Mouse (Mus musculus) spleen, postnatal 4 days (tissue): Measurements from ENCODE around the gene Slc30a4.

ENCODE experiments used
- DNase-seq, 2 experiments: peaks; one replicate each; pipeline ENCODE4 v3.0.0; 2022; ENCODE audit warnings: low spot score in 2 of 2

Gene Slc30a4

DNA sequence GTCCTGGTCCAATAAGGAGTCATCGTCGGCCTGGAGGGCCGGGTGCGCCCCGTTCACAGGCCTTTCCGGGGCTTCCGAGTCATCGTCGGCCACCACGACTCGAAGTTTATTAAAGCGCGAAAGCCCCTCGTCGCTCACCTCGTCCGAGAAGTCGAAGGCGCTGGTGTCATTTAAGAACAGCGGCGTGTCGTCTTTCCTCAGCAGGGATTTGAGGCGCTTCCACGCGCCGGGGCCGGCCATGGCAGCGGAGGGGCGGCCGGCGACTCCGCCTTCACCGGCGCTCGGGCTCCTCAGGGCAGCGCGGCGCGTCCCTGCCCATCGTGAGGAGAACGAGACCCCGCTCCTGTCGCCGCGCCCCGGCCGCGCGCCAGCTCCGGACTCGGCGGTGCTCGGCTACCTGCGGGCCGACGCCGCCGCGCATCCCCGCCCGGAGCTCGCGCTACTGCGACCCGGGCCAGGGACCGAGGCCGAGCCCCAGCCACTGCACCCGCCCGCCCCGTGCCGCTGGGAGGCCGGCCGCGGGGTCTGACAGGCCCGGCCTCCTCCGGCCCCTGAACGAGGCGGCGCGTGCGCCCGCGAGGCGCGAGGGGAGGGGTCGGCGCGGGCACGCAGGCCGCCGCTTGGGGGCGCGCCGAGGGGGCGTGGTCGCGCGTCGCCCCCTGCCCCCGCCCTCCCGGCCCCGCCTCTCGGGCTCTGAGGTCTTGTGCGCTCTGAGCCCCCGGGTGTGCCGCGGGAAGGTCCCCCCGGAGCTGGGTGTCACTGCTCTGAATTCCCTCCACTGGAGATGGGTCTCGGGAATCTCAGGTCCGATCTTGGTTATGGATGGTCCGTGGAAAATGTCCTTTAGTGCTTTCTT is at the start of gene Slc30a4:
Slc30a4 (minus strand) TSS at position 483 of the 856 bp plus-strand sequence.
- peak; percentile 47 to 71 for DNase-seq

DNA sequence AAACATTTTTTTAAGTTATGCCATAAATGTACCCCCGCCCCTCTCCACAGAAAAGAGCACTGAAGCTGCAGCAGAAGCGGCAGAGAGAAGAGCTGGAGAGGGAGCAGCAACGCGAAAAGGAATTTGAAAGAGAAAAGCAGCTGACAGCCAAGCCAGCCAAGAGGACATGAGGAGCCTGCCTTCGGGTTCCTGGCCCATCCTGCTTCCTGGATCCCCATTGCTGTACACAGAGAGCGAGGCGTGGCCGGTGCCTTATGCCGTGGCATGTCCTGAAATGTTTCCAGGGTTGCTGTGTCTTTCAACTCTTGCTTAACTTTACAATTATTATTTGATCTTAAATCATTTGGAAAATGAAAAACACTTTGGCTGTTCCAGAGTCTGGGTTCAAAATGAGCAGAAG is 44.0 kb upstream of the Slc30a4 start:
- no peak for DNase-seq

DNA sequence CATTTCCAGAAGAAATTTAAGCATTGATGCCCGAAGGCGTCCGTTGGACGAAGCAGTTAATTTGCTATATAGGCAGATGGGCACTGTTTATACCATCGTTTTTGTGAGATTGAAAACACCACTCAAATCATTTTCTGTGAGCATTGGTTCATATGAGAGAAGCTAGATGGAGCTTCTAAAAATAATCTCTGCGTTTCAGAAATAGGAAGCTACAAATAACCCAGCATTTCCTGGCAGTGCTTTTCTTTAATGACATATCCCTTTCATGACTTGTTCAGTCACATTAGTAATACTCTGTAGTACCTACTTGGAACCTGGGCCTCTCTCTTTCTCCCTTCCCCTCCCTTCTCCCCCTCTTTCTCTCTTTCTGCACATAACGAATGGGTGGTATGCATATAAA is 36.6 kb upstream of the Slc30a4 start:
- no peak for DNase-seq

- peak; percentile 83 to 90 for DNase-seq
Observed at GRCm38 (mm10) chr2:122737894-122738830, 35.7 kb upstream of the Slc30a4 start, which contains the start of gene Bloc1s6. Bloc1s6 (plus strand) TSS chr2:122738503.

GRCm38 (mm10) chr2:122731456-122731855 is 29.0 kb upstream of the Slc30a4 start:
- no peak for DNase-seq

DNA sequence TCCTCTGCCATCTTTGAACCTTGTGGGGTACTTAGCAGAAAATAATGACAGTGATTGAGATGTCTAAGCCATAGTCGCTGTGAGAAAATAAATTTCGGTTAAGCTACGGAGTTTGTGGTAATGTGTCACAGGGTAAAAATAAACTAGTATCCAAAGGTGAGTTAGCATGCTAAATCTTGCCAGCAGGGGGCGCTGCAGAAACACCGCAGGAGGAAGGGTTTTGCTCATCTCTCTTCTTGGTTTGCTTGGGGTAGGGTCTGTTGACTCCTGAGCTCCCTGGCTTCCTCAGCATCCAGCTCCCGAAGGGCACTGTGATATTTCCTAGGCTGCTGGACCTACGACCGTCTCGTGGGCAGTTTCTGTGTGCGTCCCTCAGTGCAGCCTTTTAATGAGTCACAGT is 23.1 kb upstream of the Slc30a4 start:
- peak; percentile 24 to 76 for DNase-seq

DNA sequence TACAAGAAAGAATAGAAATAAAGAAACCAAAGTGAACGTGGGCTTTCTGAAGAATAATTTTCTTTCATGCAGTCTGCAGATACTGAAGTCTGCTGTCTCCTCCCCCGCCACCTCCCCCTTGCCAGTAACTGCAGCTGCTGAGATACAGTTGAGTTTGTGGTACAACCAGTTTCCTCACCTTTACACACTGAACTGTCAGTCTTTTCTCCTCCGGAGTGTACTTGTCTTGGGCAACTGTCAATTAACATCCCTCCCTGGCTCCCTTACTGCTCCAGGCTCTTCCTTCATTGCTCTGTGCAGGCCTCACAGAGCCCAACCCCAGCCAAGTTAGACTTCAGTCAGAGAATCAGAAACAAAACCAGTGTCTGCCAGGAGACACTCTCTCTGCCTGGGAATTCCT is 18.1 kb upstream of the Slc30a4 start:
- DNase-seq, result no peak

DNA sequence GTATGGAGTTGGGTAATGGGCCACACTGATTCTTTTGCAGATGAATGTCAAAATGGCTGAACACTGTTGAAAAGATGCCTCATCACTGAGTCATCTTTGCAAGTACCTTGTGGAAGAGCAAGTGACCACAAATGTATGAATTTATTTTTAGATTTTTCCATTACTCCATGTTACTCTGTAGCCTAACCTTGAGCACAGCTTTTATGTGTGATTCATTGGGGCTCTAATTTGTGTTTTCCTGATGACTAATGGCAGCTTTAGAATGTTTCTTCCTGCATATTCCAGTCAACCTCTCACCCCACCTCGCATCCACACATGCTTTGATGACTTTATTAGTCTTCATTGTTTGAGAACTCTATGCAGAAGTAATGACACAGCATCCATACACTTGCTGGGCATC is 16.8 kb upstream of the Slc30a4 start:
- DNase-seq, result no peak

DNA sequence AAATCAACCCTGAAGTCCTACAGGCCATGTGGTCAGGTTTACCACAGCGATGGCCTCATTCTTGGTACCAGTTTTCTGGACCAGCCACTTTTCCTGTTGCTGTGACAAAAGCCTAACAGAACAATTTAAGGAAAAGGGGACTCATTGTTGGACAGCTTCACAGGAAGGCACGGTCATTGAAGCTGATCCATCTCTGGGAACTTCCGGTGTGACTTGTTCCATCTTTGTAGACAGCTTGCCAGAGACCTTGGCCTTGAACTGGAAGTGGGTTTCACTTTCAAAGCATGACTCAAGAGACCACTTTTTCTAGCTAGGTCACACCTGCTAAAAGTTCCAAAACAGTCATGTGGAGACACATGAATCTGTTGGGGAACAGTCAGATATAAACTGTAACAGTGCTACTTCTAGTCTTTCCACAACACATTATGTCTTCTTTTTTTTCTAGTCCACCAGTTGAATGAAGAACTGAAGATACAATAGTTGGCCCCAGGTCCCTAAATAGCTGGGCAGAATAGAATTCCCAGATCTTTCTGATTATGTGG is 13.9 kb upstream of the Slc30a4 start:
- DNase-seq, result no peak

DNA sequence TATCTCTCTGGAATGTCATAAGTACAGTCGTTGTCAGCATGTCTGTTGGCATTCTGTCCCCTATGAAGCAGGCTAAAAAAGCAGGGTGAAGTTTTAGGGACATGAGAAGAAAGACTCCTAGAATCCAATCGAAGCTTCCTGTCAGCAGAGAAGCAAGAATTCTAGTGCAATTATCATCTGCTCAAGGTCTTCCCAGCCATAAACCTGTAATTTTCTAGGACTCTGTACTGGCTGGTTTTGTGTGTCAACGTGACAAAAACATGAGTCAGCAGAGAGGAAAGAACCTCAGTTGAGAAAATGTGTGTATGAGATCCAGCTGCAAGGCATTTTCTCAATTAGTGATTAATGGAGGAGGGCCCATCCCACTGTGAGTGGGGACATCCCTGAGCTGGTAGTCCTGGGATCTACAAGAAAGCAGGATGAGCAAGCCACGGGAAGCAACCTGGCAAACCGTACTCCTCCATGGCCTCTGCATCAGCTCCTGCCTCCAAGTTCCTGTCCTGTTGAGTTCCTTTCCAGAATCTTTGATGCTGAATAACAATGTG is 12.8 kb upstream of the Slc30a4 start:
- no peak for DNase-seq

GRCm38 (mm10) chr2:122712848-122713247 is 10.4 kb upstream of the Slc30a4 start:
- DNase-seq, result no peak

GRCm38 (mm10) chr2:122711911-122712310 is 9.4 kb upstream of the Slc30a4 start:
- no peak for DNase-seq

- DNase-seq, result no peak
Observed at GRCm38 (mm10) chr2:122709156-122709555, 6.7 kb upstream of the Slc30a4 start.

- DNase-seq, result no peak
Observed at GRCm38 (mm10) chr2:122708080-122708479, 5.6 kb upstream of the Slc30a4 start.

- DNase-seq, result no peak
Observed at GRCm38 (mm10) chr2:122704572-122704971, 2.1 kb upstream of the Slc30a4 start.

DNA sequence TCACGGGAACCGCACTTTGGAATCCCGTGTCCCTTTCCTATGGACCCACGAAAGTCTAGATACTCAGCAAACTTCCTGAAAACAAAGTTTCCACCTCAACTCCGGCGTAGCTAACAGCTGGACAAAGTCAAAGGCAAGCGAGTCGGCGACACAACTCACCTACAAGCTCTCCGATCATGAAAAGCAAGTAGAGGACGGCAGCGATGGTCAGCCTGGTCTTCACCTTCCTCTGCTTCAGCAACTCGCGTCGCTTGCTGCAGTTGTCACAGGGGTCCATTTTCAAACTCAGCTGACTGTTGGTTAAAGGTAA is 637 bp downstream of the Slc30a4 start:
- DNase-seq, result no peak

GRCm38 (mm10) chr2:122701012-122701411 is 1.5 kb downstream of the Slc30a4 start:
- DNase-seq, result no peak

GRCm38 (mm10) chr2:122697526-122697925 is 4.9 kb downstream of the Slc30a4 start:
- no peak for DNase-seq

- no peak for DNase-seq
Observed at GRCm38 (mm10) chr2:122686665-122687064, 15.8 kb downstream of the Slc30a4 start.

- no peak for DNase-seq
Observed at GRCm38 (mm10) chr2:122683641-122684040, 18.8 kb downstream of the Slc30a4 start.

DNA sequence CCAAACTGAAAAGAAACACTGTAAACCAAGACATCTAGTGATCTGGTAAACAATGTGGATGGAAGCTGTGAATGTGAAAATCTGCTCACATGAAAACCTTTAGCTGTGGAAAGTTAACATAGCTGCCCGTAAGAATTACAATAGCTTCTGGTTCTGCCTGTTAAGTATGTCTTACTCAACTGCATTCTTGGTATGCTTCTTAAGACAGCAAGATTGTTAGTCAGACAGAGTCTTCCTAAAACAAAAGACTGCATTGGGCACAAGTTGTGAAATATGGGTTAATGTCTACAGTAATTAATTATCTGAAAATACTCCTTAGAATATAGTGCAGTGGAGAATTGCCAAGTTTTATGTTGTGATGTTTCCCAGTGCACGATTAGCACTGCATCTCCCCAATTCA is 19.9 kb downstream of the Slc30a4 start:
- DNase-seq, result no peak
